Mouse (Mus musculus): ENCODE data around the gene Agxt.

DNA sequence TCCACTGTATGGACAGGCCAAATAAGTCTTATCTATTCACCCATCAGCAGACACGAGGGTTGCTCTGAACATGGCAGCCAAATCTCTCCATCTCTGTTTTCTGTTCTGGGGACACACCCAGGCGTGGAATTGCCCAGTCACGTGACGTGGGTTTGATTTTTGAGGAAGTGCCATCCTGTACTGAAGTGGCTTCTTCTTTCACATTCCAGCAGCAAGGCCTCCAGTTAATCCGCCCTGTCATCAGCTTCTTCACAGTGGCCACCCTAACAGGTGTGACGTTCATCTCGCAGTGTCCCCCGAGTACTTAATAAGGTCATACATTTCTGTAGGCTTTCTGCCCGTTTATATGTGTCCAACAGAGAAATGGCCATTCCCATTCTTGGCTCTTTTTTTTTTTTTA lies 30.4 kb downstream of the Agxt start:
- TF ChIP-seq CTCF (IDR thresholded peaks at IDR 0.05; ENCODE audit: low read depth, low read length) (no peak), POLR2A (IDR thresholded peaks at IDR 0.05; ENCODE audit: extremely low read depth, insufficient read depth, low read length) (no peak)

Measured in liver, adult 2 months (tissue).